Mouse (Mus musculus): ENCODE measurements at regions not wholly inside any gene's neighbourhood (a gene's known extent, or its start where the extent isn't known, plus 50 kb on each side); places are given as distances from the start of the nearest gene placed in this dataset.
A peak's percentile ranks its signal among the peaks of the same experiment; 100 is the strongest.

- DNase-seq (ENCODE audit: low spot score): no peak
These were observed 518.8 kb upstream of the Atp11b start for GRCm38 (mm10) chr3:35235066-35235465.

- DNase-seq (ENCODE audit: low spot score): no peak
These were observed 518.1 kb upstream of the Atp11b start for GRCm38 (mm10) chr3:35235772-35236171.

GRCm38 (mm10) chr3:35237342-35237741 lies 516.6 kb upstream of the Atp11b start:
- no peak for DNase-seq (ENCODE audit: low spot score)

- DNase-seq (ENCODE audit: low spot score): no peak
These were observed 511.6 kb upstream of the Atp11b start for GRCm38 (mm10) chr3:35242349-35242748.

GRCm38 (mm10) chr3:35242871-35243529 lies 510.9 kb upstream of the Atp11b start:
- DNase-seq (ENCODE audit: low spot score): no peak

GRCm38 (mm10) chr3:35245003-35245402 lies 508.9 kb upstream of the Atp11b start:
- no peak for DNase-seq (ENCODE audit: low spot score)

- DNase-seq (ENCODE audit: low spot score): no peak
These were observed 507.8 kb upstream of the Atp11b start for GRCm38 (mm10) chr3:35245946-35246665.

GRCm38 (mm10) chr3:35249160-35249559 lies 504.7 kb upstream of the Atp11b start:
- DNase-seq (ENCODE audit: low spot score): no peak

GRCm38 (mm10) chr3:35250092-35250749 lies 503.7 kb upstream of the Atp11b start:
- DNase-seq (ENCODE audit: low spot score): no peak

- DNase-seq (ENCODE audit: low spot score): no peak
These were observed 500.0 kb upstream of the Atp11b start for GRCm38 (mm10) chr3:35253861-35254260.

GRCm38 (mm10) chr3:35260936-35261335 lies 493.0 kb upstream of the Atp11b start:
- no peak for DNase-seq (ENCODE audit: low spot score)

GRCm38 (mm10) chr3:35268949-35269348 lies 485.0 kb upstream of the Atp11b start:
- no peak for DNase-seq (ENCODE audit: low spot score)

GRCm38 (mm10) chr3:35269977-35270880 lies 483.7 kb upstream of the Atp11b start:
- no peak for DNase-seq (ENCODE audit: low spot score)

- peak; percentile 5 for DNase-seq (ENCODE audit: low spot score)
These were observed 480.4 kb upstream of the Atp11b start for GRCm38 (mm10) chr3:35273546-35273945.

GRCm38 (mm10) chr3:35280981-35281380 lies 472.9 kb upstream of the Atp11b start:
- DNase-seq (ENCODE audit: low spot score): peak; percentile 37

GRCm38 (mm10) chr3:35282106-35282505 lies 471.8 kb upstream of the Atp11b start:
- DNase-seq (ENCODE audit: low spot score): no peak

- DNase-seq (ENCODE audit: low spot score): no peak
These were observed 459.1 kb upstream of the Atp11b start for GRCm38 (mm10) chr3:35294771-35295170.

GRCm38 (mm10) chr3:35295746-35296145 lies 458.2 kb upstream of the Atp11b start:
- DNase-seq (ENCODE audit: low spot score): no peak

- no peak for DNase-seq (ENCODE audit: low spot score)
These were observed 454.9 kb upstream of the Atp11b start for GRCm38 (mm10) chr3:35299036-35299435.

GRCm38 (mm10) chr3:35306013-35306412 lies 447.9 kb upstream of the Atp11b start:
- no peak for DNase-seq (ENCODE audit: low spot score)

GRCm38 (mm10) chr3:35314177-35314576 lies 439.7 kb upstream of the Atp11b start:
- DNase-seq (ENCODE audit: low spot score): no peak

- no peak for DNase-seq (ENCODE audit: low spot score)
These were observed 438.7 kb upstream of the Atp11b start for GRCm38 (mm10) chr3:35315162-35315561.

Data from adipocyte (in vitro differentiated cells).